Mouse (Mus musculus) cerebellum, postnatal 4 days (tissue): ENCODE data around the gene Capn11.

Source experiments
- DNase-seq, 2 experiments: peaks; one replicate each; pipeline ENCODE4 v3.0.0; 2022; ENCODE audit warnings: low spot score in 2 of 2, mixed read lengths in 1 of 2

The Capn11 gene

GRCm38 (mm10) chr17:45682843-45683242, 23.7 kb upstream of the Capn11 start:
- no peak for DNase-seq

- DNase-seq: peak in 1 of 2 experiments; percentile 54
These were observed 22.5 kb upstream of the Capn11 start for GRCm38 (mm10) chr17:45681588-45681987.

GRCm38 (mm10) chr17:45680391-45680980, 21.4 kb upstream of the Capn11 start:
- peak in 1 of 2 experiments; percentile 55 for DNase-seq

GRCm38 (mm10) chr17:45678106-45678505, 19.0 kb upstream of the Capn11 start:
- peak; percentile 59 to 79 for DNase-seq

GRCm38 (mm10) chr17:45672598-45672997, 13.5 kb upstream of the Capn11 start:
- DNase-seq: no peak

- no peak for DNase-seq
These were observed 12.7 kb upstream of the Capn11 start for GRCm38 (mm10) chr17:45671821-45672220.

- DNase-seq: no peak
These were observed 8.9 kb upstream of the Capn11 start for GRCm38 (mm10) chr17:45667986-45668385.

- DNase-seq: no peak
These were observed 8.4 kb upstream of the Capn11 start for GRCm38 (mm10) chr17:45667481-45667880.

- no peak for DNase-seq
These were observed 7.0 kb upstream of the Capn11 start for GRCm38 (mm10) chr17:45666091-45666490.

GRCm38 (mm10) chr17:45664608-45665007, 5.5 kb upstream of the Capn11 start:
- no peak for DNase-seq

- DNase-seq: peak; percentile 79 to 91
These were observed 4.2 kb upstream of the Capn11 start for GRCm38 (mm10) chr17:45663106-45663919.

GRCm38 (mm10) chr17:45655820-45656219, 3.3 kb downstream of the Capn11 start:
- DNase-seq: peak in 1 of 2 experiments; percentile 34

- no peak for DNase-seq
These were observed 5.9 kb downstream of the Capn11 start for GRCm38 (mm10) chr17:45653233-45653632.

GRCm38 (mm10) chr17:45644185-45644584, 14.9 kb downstream of the Capn11 start:
- DNase-seq: no peak

GRCm38 (mm10) chr17:45642701-45643100, 16.4 kb downstream of the Capn11 start:
- DNase-seq: peak; percentile 57 to 87

- no peak for DNase-seq
These were observed 17.1 kb downstream of the Capn11 start for GRCm38 (mm10) chr17:45641981-45642380.

GRCm38 (mm10) chr17:45638596-45639295, 20.4 kb downstream of the Capn11 start:
- DNase-seq: no peak

GRCm38 (mm10) chr17:45634033-45634432, 25.1 kb downstream of the Capn11 start:
- DNase-seq: no peak

- no peak for DNase-seq
These were observed 27.2 kb downstream of the Capn11 start for GRCm38 (mm10) chr17:45631940-45632339.

GRCm38 (mm10) chr17:45630992-45631391, 28.1 kb downstream of the Capn11 start:
- DNase-seq: no peak

- DNase-seq: peak; percentile 47 to 74
These were observed 29.0 kb downstream of the Capn11 start for GRCm38 (mm10) chr17:45629861-45630694.
